Mouse (Mus musculus) spleen, adult 12 weeks (tissue): ENCODE data around the gene Eya4.

Experiments used
- DNase-seq: peaks from one replicate; pipeline ENCODE4 v3.0.0; 2022; ENCODE audit warnings: low spot score

The Eya4 gene

DNA sequence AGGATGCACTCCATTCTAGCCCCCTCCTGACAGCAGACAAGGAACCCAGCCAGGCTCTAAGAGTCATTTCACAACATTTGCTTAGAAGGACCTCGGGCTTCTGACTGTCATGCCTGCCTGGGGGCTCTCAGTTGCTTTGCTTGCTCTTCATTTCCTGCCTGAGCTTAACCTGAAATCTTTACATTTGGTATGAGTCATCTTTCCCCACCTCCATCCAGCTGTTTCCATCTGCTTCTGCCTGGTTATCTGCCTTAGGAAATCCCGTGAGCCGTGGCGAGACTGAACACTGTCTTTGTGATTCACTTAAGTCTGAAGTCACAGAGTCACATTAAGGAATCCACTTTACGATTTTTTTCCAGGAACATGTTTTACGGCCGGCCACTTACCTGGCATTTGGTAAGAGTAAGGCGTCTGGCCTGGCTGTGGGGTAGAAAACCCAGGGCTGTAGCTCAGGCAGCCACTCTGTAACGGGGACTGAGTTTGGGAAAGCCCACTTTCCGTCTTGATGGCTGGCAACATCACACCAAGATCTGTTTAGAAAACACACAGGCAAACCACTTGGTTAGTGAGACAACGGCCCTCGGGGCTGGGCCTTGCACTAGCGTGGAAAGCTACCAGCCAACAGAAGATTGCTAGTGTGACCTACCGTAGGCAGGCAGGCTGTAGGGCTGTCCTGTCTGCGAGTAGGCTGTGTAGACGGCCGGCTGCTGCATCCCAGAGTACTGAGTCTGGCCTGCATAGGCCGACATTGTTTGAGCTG is 193.5 kb downstream of the Eya4 start:
- DNase-seq, result no peak

- DNase-seq, result no peak
These were observed 200.2 kb downstream of the Eya4 start for GRCm38 (mm10) chr10:23150401-23150800.

DNA sequence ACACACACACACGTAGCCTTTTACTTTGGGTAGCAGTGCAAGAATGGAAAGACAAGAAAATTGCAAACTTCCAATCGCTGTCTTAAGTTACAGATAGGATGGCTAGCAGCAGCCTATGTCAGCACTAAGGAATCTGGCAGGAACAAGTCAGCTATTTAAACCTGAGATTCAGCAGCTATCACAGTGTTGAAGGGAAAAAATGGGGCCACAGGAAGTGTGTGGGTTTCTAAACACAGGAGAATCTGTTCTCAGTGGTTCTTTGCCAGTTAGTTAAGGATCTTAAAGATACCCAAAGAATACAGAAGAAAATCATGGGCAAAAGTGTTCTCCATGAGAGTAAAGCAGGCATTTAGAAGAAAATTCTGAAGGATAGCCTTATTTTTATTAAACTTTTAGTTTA is 206.0 kb downstream of the Eya4 start:
- DNase-seq, result no peak

GRCm38 (mm10) chr10:23127947-23128346 is 222.6 kb downstream of the Eya4 start:
- DNase-seq, result no peak

DNA sequence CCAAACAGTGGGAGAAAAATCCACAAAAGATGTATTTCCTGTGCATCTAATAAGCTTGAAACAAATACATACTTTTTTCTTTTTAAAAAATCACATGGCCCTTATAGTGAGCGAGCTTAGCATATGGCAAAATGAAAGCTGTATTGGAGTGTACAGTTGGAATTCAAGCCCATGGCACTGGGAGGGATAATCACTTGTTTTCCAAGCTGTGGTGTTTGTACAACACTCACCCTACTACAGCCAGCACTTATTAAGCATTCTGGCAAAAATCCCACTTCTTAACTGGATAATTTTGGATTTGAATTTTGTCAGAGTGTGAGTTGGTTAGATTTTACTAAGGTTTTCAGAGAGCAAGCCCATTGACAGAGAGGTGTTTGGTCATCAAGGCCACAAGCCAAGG is 223.4 kb downstream of the Eya4 start:
- DNase-seq, result no peak

DNA sequence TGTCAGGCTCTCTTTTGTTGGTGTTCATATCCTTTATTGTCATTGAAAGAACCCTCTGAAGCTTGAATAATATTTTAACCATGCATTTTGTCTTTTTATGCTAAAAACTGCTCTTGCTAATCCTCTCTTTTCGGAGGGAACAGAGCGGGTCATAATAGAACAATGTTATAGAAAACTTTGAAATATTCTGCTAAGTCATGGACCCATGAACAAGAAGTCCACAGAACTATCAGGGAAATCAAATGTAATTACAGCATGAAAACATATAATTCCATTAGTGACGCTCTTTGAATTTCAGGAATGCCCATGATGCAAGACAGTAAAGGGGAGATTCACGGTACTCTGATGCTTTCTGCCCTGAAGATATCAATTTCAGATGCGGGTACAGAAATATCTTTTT is 224.1 kb downstream of the Eya4 start:
- no peak for DNase-seq

DNA sequence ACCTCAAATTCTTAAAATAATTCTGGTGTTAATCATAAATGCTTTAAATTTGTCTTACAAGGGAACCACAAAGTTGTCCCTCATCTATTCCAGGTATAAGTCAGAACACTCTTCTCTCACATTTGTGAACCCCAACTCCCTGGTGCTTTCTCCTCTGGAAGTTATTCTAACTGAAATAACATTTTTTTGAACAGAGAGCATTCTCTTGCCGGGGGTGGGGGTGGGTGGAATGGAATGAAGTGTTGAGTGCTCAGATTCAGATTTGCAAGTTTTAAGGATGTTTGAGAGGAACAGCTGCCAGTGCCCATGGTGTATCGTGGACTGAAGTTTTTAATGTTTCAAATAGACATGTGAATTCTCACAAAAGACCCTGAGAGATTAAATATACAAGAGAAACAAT is 230.1 kb downstream of the Eya4 start:
- no peak for DNase-seq

- peak; percentile 6 for DNase-seq
These were observed 233.7 kb downstream of the Eya4 start for GRCm38 (mm10) chr10:23116786-23117410.

GRCm38 (mm10) chr10:23116063-23116462 is 234.5 kb downstream of the Eya4 start:
- no peak for DNase-seq

DNA sequence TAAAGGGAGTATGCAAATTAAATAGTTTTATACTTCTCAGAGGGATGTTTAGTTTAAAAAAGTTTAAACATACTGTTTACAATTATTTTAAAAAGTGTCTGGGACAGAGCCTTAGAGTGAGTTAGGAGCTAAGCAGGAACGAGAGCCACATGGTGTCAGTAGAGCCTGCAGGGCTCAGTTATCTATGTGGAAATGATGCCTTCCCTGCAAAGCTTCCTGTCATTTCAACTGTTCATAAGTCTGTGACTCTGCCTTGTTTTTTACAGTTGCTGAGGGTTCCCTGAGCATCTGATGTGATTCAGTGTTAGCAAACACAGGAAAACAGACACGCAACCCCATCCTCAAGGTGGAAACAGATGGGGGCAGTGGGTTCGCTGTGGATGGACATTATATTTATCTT is 235.3 kb downstream of the Eya4 start:
- no peak for DNase-seq

- DNase-seq, result no peak
These were observed 242.5 kb downstream of the Eya4 start for GRCm38 (mm10) chr10:23108122-23108521.

DNA sequence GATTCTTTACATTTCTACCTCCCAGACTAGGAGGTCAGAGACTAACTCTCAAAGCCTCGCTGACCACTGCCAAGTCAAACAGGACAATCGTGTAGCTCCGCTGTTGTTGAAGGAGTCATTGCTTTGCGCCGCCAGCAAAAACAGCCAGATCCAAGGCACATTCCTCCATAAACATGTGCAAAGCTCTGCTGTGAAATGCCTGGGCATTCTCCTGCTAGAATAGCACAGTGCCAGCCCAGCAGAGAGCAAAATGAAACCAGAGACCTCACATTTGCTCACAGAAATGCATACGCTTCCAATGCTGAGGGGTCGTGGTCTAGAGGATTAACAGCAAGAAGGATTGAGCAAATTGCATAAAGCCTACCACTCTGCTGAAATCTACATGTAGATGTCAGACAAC is 258.1 kb downstream of the Eya4 start:
- no peak for DNase-seq

DNA sequence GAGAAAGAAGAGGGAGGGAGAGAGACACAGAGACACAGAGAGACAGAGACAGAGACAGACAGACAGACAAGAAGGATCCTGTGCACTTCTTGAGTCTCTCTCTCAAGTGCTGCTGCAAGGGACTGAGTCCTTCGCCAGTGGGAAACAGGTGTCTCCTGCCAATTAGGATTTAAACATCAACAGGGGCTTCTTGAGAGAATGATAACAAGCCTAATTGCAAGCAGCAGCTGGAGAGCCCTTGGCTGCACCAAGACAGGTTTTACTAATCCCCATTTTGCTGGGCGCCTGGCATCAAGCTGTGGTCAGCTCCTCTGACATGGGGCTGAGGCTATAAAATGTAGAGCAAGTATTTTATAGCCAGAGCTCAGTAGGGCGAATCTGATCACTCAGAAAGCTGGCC is 259.0 kb downstream of the Eya4 start:
- no peak for DNase-seq

GRCm38 (mm10) chr10:23090323-23090722 is 260.3 kb downstream of the Eya4 start:
- DNase-seq, result no peak

GRCm38 (mm10) chr10:23089271-23089670 is 261.3 kb downstream of the Eya4 start:
- DNase-seq, result no peak

DNA sequence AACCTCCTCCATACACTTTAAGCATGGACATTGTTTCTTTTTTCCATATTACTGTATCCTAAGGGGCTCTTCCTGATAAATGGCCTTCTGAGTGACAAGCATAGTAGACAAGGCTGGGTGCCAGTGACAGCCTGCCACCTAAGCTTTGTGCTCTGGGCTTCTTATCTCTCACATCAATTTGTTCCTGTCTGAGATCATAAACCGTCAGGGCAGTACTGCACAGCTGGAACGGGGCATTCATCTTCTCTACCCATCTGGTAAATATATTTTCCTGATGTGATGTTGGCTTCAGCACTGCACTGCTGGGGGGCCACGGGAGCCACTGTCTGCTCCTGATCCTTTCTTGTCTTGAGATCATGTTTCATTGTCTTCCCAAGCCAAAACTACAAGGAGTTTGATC is 261.8 kb downstream of the Eya4 start:
- no peak for DNase-seq

GRCm38 (mm10) chr10:23086352-23087215 is 264.0 kb downstream of the Eya4 start:
- DNase-seq, result no peak

DNA sequence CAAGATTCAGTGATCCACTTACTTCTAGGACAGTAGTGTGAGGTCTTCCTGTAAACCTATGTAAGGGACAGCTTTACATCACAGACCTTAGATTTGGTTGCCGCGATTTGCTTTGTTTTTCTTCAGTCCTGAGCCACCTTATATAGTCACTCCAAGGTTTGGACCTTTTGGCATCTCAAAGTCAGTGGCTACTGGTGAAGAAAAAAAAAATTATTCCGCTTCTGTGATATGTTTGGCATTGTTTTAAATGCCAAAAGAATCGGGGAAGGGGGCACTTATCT is 269.1 kb downstream of the Eya4 start:
- DNase-seq, result no peak

GRCm38 (mm10) chr10:23080749-23081547 is 269.6 kb downstream of the Eya4 start:
- DNase-seq, result peak; percentile 23

- no peak for DNase-seq
These were observed 273.7 kb downstream of the Eya4 start for GRCm38 (mm10) chr10:23076691-23077385.

DNA sequence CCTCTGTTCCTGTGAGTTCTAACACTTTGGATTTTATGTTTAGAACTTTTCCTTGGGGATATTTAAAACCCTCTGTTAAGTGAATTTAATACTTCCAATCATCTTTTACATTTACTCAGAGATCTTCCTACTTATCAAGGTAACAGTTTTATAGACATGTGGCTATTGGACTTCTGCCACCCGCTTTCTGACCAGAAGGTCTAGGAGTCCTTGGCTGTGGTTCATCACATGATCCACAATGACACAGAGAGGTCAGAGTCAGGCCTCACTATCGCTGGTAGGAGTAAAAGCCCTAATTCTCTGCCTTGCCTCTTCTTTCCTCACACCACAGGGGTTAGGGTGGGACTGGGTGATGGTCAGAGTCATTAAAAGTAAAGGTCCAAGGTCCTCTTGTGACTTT is 277.2 kb downstream of the Eya4 start:
- DNase-seq, result no peak

DNA sequence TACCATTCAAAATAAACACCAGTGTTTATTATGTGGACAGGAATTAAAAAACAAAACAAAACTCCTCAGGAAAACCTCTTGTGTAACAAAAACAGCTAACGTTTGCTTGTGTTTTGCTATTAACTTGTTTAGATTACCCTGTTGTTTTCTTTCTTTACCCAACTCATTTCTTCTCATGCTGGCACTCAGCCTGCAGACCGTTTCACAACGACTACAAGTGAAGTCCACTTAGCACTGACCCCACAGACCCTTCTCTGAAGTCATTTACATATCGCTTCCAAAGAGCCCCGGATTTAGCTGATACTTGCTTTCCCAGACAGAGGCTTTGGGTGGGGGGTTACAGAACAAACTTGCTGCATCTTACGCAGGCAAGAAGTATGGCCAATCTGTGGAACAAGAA is 286.9 kb downstream of the Eya4 start:
- no peak for DNase-seq
